Mouse (Mus musculus) forebrain, embryonic 14.5 days (tissue): ENCODE measurements around the gene Slc29a1. TPM values are rescaled to one million over a fixed set of nuclear protein-coding genes. Genes with fewer than 3 reads are reported as not detected.

Source experiments
- ATAC-seq: fragments of 200-750 bp; cut with Nextera tagmentation; 2 replicates; pipeline ENCODE4 v1.8.0; 2017; ENCODE audit warnings: mild to moderate bottlenecking, moderate library complexity
- DNase-seq: peaks from one replicate; pipeline ENCODE4 v3.0.0-alpha.2; 2015; ENCODE audit warnings: low spot score
- H3K27ac ChIP-seq: fragments of 300-500 bp; sonication (generic); 2 replicates; pipeline ENCODE4 v1.5.1; 2014; ENCODE audit warnings: low read depth, mild to moderate bottlenecking, control low read depth, low read length, moderate library complexity
- H3K27me3 ChIP-seq: fragments of 300-500 bp; sonication (generic); replicated peaks from 2 replicates; pipeline ENCODE4 v1.6.1; 2014; ENCODE audit warnings: low read length, control low read depth, mixed read lengths; ENCODE audit not compliant: control insufficient read depth, insufficient read depth
- H3K36me3 ChIP-seq: fragments of 300-500 bp; sonication (generic); 2 replicates; pipeline ENCODE4 v1.6.1; 2014; ENCODE audit warnings: low read length, control low read depth; ENCODE audit not compliant: control insufficient read depth, insufficient read depth
- H3K4me1 ChIP-seq: fragments of 300-500 bp; sonication (generic); 2 replicates; pipeline ENCODE4 v1.6.1; 2014; ENCODE audit warnings: antibody characterized with exemption, low read length, control low read depth; ENCODE audit not compliant: control insufficient read depth, insufficient read depth
- H3K4me2 ChIP-seq: fragments of 300-500 bp; sonication (generic); 2 replicates; pipeline ENCODE4 v1.6.1; 2014; ENCODE audit warnings: mild to moderate bottlenecking, control low read depth, low read length
- H3K4me3 ChIP-seq: fragments of 300-500 bp; sonication (generic); 2 replicates; pipeline ENCODE4 v1.5.1; 2014; ENCODE audit warnings: low read depth, low read length, control low read depth
- H3K9ac ChIP-seq: fragments of 300-500 bp; sonication (generic); 2 replicates; pipeline ENCODE4 v1.6.1; 2014; ENCODE audit warnings: mild to moderate bottlenecking, low read length, control low read depth, moderate library complexity
- H3K9me3 ChIP-seq: fragments of 300-500 bp; sonication (generic); replicated peaks from 2 replicates; pipeline ENCODE4 v1.6.1; 2016; ENCODE audit warnings: low read length, control low read depth, mixed read lengths; ENCODE audit not compliant: control insufficient read depth
- WGBS: fragments of 180-500 bp; shearing (Covaris S2); extraction: QIAGEN DNeasy Blood & Tissue Kit; methylation state at CpG from one replicate; pipeline ENCODE4 v1.1.7; 2014; 5-methylcytosine and 5-hydroxymethylcytosine counted together
- polyA plus RNA-seq: library from polyadenylated mRNA; unstranded; fragments of >200 nt; fragmentation: Nextera tagmentation; extraction: Ambion mirVana; gene quantifications from 2 replicates; pipeline ENCODE4 v1.2.1, GENCODE M21; 2014

Slc29a1 gene
- polyA plus RNA-seq, 1 experiment from 2014 or later: 53.0 TPM

DNA sequence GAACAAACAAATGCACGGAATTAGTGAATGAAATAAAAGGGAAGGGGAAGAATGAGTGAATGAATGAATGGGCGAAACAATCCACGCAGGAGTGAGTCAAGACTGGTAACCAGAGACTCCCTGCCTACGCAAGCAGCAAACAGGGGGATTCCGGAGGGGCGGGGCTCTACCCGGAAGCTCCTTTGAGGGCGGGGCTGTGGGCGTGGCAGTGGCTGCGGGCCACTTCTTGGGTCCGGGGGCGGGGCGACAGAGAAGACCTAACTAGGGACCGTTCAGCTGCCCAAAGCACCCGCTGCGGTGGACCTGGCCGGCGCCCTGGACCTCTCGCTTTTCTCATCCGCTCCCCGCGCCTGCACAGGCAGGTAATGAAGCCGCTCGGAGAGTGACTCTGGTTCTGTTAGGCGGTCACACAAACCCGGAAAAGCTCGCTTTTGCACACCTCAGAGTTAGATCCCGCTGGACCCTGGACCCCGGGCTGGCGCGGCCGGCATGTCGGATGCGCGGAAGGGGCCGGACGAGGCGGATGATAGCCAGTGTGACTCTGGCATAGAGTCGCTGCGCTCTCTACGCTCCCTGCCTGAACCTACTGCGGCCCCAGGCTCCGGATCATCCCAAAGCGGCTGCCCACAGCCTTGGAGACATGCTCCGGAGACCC lies 43.8 kb downstream of the Slc29a1 start, which contains the start of gene Nfkbie:
TSS of gene Nfkbie (plus strand) at position 252 of the 655 bp plus-strand sequence.
- Histone ChIP-seq H3K4me1 (no peaks in the 10 kb centered on the region), H3K27me3 (peaks cover 7% of the 10 kb centered on the region; the same call in 1 of the 2 replicates), H3K27ac (no peak within 1 kb of the TSS), H3K9me3 (no peaks in the 10 kb centered on the region), H3K36me3 (no peaks in the 10 kb centered on the region), H3K4me3 (peak within 1 kb of the TSS; percentile 58), H3K9ac (peak within 1 kb of the TSS; percentile 75), H3K4me2 (peak within 1 kb of the TSS; percentile 95)
- ATAC-seq (peak; percentile 80), DNase-seq (peak; percentile 92)
- WGBS: under 1% methylated on average over 45 of the region's 45 CpGs

DNA sequence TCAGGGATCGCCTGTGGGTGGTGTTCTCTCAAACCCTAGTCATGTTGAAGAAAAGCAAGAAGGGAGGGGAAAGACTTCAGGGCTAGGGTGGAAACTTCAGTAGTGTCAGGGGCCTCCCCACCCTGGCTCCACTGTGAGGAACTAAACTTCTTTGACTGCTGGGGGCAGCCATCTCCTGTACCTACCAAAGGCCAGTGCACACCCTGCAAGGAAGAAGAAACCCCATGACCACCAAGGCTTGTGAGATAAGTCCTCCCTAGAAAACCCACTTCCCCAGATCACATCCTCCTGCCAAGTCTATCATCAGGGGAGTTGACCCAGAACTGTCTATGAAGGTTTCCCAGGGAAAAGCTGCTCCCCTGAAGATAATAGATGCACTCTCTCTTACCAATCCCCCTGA lies 45.0 kb downstream of the Slc29a1 start:
- H3K27ac ChIP-seq: no peak overlapping the region
- no peaks in the 10 kb centered on the region for H3K36me3 ChIP-seq
- DNase-seq: no peak
- no peak for ATAC-seq
- H3K9me3 ChIP-seq: no peaks in the 10 kb centered on the region
- WGBS: 61% methylated on average over 1 of the region's 1 CpGs
- no peaks in the 10 kb centered on the region; the same call in 1 of the 2 replicates for H3K4me1 ChIP-seq
- H3K4me3 ChIP-seq: no peak overlapping the region
- peaks cover 7% of the 10 kb centered on the region; the same call in 1 of the 2 replicates for H3K27me3 ChIP-seq
- H3K9ac ChIP-seq: no peak overlapping the region
- H3K4me2 ChIP-seq: no peak overlapping the region

DNA sequence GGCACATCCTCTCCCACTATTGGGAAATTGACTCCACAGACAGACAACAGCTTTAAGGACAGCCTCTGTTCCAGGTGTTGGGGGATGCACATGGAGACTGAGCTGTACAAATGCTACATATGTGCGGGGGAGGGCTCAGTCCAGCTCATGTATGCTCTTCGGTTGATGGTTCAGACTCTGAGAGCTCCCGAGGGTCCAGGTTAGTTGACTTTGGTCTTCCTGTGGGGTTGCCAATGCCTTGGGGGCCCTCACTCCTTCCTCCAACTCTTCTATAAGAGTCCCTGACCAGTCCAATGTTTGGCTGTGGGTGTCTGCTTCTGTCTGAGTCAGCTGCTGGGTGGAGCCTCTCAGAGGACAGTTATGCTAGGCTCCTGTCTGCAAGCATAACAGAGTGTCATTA lies 46.3 kb downstream of the Slc29a1 start:
- DNase-seq: no peak
- Histone ChIP-seq H3K27me3 (peaks cover 7% of the 10 kb centered on the region; the same call in 1 of the 2 replicates), H3K9me3 (no peaks in the 10 kb centered on the region), H3K27ac (no peak overlapping the region), H3K4me3 (no peak overlapping the region), H3K36me3 (no peaks in the 10 kb centered on the region), H3K9ac (no peak overlapping the region), H3K4me1 (peaks cover 4% of the 10 kb centered on the region; the same call in 1 of the 2 replicates), H3K4me2 (no peak overlapping the region)
- ATAC-seq: no peak
- WGBS: 87% methylated on average over 3 of the region's 3 CpGs

DNA sequence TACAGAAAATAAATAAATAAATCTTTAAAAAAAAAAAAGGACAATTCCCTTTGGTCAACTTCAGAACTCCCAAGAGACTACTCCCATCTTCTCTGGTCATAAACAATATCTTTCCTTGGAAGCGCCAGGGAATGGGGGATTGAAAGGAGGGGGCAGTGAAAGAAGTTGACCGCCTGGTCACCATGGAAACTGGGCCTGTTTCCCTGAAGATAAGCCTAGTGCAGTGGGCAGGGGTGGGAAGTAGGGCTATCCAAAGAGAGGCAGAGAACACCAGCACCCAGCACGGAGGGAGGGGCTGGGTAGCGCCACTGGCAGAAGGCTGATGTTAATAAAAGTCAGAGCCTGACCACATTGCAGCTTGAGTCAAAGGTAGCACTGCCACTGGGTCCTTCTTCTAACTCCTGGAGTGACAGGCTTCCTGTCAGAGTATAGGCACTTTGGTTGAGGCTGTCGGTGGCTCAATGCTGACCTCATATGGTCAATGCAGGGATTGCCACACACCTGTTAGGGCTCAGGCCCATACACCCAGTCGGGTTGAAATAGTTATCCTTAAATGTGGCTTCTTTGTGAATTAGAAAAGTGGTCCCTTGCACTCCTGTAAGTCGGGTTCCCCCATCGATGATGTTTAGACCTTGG lies 47.5 kb downstream of the Slc29a1 start:
- peaks cover 7% of the 10 kb centered on the region; the same call in 1 of the 2 replicates for H3K4me1 ChIP-seq
- H3K27me3 ChIP-seq: peaks cover 8% of the 10 kb centered on the region
- H3K36me3 ChIP-seq: peaks cover 2% of the 10 kb centered on the region; the same call in 1 of the 2 replicates
- H3K9me3 ChIP-seq: no peaks in the 10 kb centered on the region
- DNase-seq (peak; percentile 82), ATAC-seq (no peak; the same call in 1 of the 2 replicates)
- 4% methylated on average over 8 of the region's 8 CpGs for WGBS
- H3K27ac ChIP-seq: no peak overlapping the region
- no peak overlapping the region for H3K4me2 ChIP-seq
- no peak overlapping the region for H3K4me3 ChIP-seq
- no peak overlapping the region for H3K9ac ChIP-seq

DNA sequence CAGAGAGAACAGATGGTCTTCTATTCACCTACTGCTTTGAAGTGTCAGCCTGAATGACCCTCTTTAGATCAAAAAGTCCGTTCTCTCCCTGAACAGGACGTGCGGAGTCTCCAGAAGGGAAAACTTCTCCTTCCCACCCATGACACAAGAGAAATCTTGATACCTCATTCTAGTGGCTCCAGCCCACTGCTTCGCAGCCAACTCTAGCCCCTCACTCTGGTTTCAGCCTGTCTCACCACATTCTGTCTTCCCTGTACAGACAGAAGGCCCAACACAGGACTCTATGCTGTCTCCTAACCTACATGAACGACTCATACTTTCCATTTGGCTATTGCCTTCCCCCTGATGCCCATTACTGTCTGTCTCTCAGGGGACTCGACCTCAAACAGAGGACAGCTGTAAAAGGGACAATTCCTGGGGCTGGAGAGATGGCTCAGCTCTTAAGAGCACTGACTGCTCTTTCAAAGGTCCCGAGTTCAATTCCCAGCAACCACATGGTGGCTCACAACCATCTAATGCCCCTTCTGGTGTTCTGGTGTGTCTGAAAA lies 48.1 kb downstream of the Slc29a1 start:
- Histone ChIP-seq H3K27me3 (peaks cover 9% of the 10 kb centered on the region), H3K27ac (no peak overlapping the region), H3K36me3 (peaks cover 8% of the 10 kb centered on the region), H3K9me3 (no peaks in the 10 kb centered on the region), H3K4me2 (no peak overlapping the region), H3K4me3 (no peak overlapping the region), H3K9ac (no peak overlapping the region), H3K4me1 (peaks cover 7% of the 10 kb centered on the region; the same call in 1 of the 2 replicates)
- WGBS: 49% methylated on average over 7 of the region's 7 CpGs
- DNase-seq: no peak
- no peak for ATAC-seq

DNA sequence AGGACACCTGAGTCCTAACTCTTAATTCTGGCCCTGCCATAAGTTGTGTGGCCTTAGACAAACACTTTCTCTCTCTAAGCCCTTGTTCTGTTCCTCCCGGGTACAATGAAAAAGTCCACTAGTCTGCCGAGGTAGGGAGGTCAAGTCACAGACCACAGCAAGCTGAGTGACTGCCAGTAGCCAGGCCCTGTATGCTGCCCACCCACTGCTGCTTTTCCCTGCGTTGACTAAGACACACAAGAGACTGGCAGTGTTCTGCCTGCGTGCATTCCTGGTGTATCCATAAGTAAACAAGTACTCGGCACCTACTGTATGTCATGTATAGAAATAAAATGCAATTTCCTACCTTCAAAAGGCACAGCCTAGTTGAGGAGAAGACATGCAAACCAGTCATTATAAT lies 49.2 kb downstream of the Slc29a1 start:
- H3K36me3 ChIP-seq: peaks cover 19% of the 10 kb centered on the region
- no peak overlapping the region for H3K27ac ChIP-seq
- ATAC-seq: no peak
- peak overlapping the region; percentile 88 for H3K4me3 ChIP-seq
- no peak overlapping the region for H3K9ac ChIP-seq
- peaks cover 19% of the 10 kb centered on the region for H3K27me3 ChIP-seq
- DNase-seq: no peak
- 33% methylated on average over 5 of the region's 5 CpGs for WGBS
- no peaks in the 10 kb centered on the region for H3K9me3 ChIP-seq
- H3K4me1 ChIP-seq: peaks cover 14% of the 10 kb centered on the region
- H3K4me2 ChIP-seq: peak overlapping the region; percentile 63; the same call in 1 of the 2 replicates

DNA sequence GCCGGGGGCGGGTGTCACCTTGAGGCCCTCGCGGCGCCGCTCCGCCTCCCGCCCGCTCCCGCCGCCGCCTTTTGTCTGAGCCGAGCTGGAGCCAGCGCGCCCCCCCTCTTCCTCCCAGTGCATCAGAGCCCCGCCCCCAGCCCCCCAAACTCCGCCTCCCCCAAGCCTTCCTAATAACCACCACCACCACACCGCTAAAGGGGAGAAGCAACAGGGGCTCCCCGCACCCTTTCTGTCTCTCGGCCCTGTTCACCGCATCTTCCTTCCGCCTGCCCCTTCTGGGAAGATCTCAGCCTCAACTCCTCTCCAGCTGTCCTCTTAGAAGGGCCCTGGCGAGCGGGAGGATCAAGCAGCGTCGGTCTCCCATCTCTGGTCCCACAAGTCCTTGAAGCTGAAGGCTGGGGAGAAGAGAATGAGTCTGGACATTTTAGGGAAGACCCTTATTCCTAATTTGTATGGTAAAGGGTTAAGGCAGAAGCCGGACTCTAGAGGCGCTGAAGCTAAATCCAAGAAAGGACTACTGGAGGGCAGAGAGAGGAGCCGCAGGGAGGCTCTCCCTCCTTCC lies 49.7 kb downstream of the Slc29a1 start, which contains the start of gene Tmem151b:
TSS of gene Tmem151b (minus strand) at position 61 of the 565 bp plus-strand sequence.
- WGBS: under 1% methylated on average over 11 of the region's 29 CpGs
- DNase-seq (peak; percentile 84), ATAC-seq (peak; percentile 71)
- Histone ChIP-seq H3K4me1 (peaks cover 20% of the 10 kb centered on the region), H3K9ac (peak within 1 kb of the TSS; percentile 98), H3K4me3 (peak within 1 kb of the TSS; percentile 88), H3K36me3 (peaks cover 24% of the 10 kb centered on the region), H3K27me3 (peaks cover 24% of the 10 kb centered on the region), H3K4me2 (peak within 1 kb of the TSS; percentile 63), H3K9me3 (no peaks in the 10 kb centered on the region), H3K27ac (peak within 1 kb of the TSS; percentile 95)

DNA sequence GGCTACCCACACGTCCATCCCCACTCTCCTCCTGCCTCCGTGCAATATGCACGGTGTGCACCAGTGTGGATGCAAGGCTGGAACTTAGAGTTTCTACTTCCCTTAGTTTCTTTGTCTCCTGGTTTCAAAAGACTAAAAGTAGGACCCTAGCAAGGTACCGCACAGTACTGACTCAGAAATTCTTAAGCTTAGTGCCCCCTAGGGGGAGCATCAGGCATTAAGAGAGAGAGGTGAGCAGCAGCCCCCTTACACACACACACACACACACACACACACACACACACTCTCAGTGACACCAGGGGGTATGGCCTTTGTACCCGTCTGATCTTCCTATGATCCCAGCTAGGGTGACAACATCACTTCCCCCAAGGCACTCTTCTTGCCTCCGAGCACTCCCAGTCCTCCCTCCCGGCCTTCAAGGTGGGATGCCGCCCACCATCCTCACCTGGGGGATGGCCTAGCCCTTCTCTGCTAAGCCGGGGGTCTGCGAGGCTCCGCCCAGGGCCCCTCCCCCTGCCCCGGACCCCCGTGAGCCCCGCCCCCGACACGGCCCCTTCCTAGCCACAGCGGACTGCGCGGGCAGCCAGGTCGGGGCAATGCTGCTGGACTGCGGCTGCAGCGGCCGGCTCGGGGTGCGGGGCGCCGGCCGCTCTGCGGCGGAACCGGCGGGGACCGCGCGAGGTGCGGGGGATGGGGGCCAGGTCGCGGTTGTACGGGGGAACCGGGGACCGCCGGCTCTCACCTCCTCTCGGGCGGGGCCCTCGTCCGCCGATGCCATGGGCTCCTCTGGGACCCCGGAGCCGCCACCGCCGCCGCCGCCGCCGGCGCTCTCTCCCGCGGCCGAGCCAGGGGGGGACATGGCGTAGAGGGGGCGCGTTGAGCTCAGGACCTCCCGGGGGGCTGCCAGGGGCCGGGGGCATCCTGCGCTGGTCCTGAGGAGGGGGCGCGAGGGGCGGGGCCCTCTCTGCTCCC lies 50.6 kb downstream of the Slc29a1 start:
- Histone ChIP-seq H3K9ac (peak overlapping the region; percentile 98), H3K4me3 (peak overlapping the region; percentile 88), H3K36me3 (peaks cover 33% of the 10 kb centered on the region), H3K4me1 (peaks cover 29% of the 10 kb centered on the region), H3K9me3 (no peaks in the 10 kb centered on the region), H3K27me3 (peaks cover 27% of the 10 kb centered on the region), H3K4me2 (peak overlapping the region; percentile 63), H3K27ac (peak overlapping the region; percentile 95)
- DNase-seq (peak; percentile 84), ATAC-seq (peak; percentile 58)
- WGBS: 3% methylated on average over 42 of the region's 68 CpGs
